Mouse (Mus musculus) heart, adult 8-10 months (tissue): Measurements from ENCODE around the gene Sgcd. TPM values are rescaled to one million over a fixed set of nuclear protein-coding genes. Genes with fewer than 3 reads are reported as not detected.

Experiments used
- DNase-seq: peaks from one replicate; pipeline ENCODE4 v3.0.0; 2022; ENCODE audit warnings: low spot score
- total RNA-seq, 4 experiments: library from RNA; stranded (reverse); gene quantifications; 2 replicates each; pipeline ENCODE4 v1.2.4; 2022

Sgcd gene
- total RNA-seq, 4 experiments from 2014 or later = 62.2 to 72.8 (median 70.7) TPM

GRCm38 (mm10) chr11:47015683-47016082 is 973.1 kb downstream of the Sgcd start:
- no peak for DNase-seq

GRCm38 (mm10) chr11:47014278-47014677 is 974.5 kb downstream of the Sgcd start:
- no peak for DNase-seq

GRCm38 (mm10) chr11:47010166-47010565 is 978.6 kb downstream of the Sgcd start:
- no peak for DNase-seq

- no peak for DNase-seq
Measured at GRCm38 (mm10) chr11:47005301-47005875, 983.4 kb downstream of the Sgcd start.

GRCm38 (mm10) chr11:46939311-46939710 is 1049.5 kb downstream of the Sgcd start:
- DNase-seq = no peak

- no peak for DNase-seq
Measured at GRCm38 (mm10) chr11:46924946-46925345, 1063.8 kb downstream of the Sgcd start.

- peak; percentile 8 for DNase-seq
Measured at GRCm38 (mm10) chr11:46920244-46920643, 1068.5 kb downstream of the Sgcd start.

GRCm38 (mm10) chr11:46912656-46913237 is 1076.0 kb downstream of the Sgcd start:
- no peak for DNase-seq

- no peak for DNase-seq
Measured at GRCm38 (mm10) chr11:46904281-46904680, 1084.5 kb downstream of the Sgcd start.

GRCm38 (mm10) chr11:46889093-46889492 is 1099.7 kb downstream of the Sgcd start:
- DNase-seq = no peak

GRCm38 (mm10) chr11:46882456-46882855 is 1106.3 kb downstream of the Sgcd start:
- DNase-seq = no peak

GRCm38 (mm10) chr11:46875774-46876173 is 1113.0 kb downstream of the Sgcd start:
- DNase-seq = no peak

GRCm38 (mm10) chr11:46868594-46868993 is 1120.2 kb downstream of the Sgcd start:
- no peak for DNase-seq

- DNase-seq = peak; percentile 2
Measured at GRCm38 (mm10) chr11:46864809-46865208, 1124.0 kb downstream of the Sgcd start.

- no peak for DNase-seq
Measured at GRCm38 (mm10) chr11:46848221-46848971, 1140.4 kb downstream of the Sgcd start.

- DNase-seq = no peak
Measured at GRCm38 (mm10) chr11:46847827-46848220, 1140.9 kb downstream of the Sgcd start.

GRCm38 (mm10) chr11:46846661-46847060 is 1142.1 kb downstream of the Sgcd start:
- no peak for DNase-seq
